Comparison of ENCODE assay signal across 8 mouse cellular contexts in the genomic region with DNA sequence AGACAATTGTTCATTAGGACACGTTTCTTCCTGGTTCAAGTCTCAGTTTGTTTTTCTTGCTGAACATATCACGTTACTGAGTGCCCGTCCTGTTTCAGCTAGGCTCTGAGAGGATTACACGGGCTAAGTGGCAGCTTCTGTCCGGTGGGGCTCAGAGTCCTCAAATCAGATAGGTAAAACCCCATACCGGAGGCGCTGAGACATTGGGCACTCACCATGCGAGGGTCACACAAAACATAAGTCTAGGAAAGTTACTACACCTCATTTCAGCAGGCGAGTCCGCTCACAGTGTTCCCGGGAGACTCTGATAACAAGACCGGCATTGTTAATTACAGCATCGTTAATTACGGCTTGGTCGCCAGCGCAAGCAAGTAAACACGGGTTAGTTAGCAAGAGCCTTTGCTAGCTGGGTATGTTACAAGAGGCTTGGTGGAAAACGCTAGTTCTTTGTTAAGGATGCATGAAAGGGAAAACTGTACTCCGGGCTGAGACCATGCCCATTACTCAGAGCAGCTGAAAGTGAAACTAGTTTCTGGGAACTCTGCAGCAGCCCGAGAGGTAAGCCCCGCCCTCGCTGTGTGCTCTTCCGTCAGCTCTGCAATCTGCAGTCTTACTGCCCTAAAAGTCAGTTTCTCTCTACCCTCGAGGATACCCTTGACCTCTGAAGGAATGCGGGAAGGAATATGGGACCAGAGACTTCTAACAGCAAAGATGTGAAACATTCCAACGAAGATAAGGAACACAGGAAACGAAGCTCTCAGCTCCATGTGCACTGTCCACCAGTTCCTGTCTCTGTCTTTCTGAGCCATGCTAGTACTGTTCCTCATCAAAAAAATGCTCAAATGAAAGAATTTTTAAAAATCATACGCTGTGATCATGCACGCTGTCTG. TPM values are rescaled to one million over a fixed set of nuclear protein-coding genes. Genes with fewer than 3 reads are reported as not detected.
DNase-seq lines count a peak whose midpoint lies in the region; ATAC-seq and TF ChIP-seq lines count a peak whose summit lies in the region.

No protein-coding gene starts in this region.

- H3K9me3 ChIP-seq in forebrain, embryonic 12.5 days, result no peaks in the 10 kb centered on the region
- H3K9me3 ChIP-seq in liver, postnatal 0 days (ENCODE audit: low read length), result no peaks in the 10 kb centered on the region
- H3K9me3 ChIP-seq in neural tube, embryonic 13.5 days, result no peaks in the 10 kb centered on the region

- TF ChIP-seq CTCF in liver, postnatal 0 days (IDR thresholded peaks at IDR 0.05; ENCODE audit: low read depth), result no peak

- TF ChIP-seq EP300 in liver, postnatal 0 days (IDR thresholded peaks at IDR 0.05; ENCODE audit: low read depth), result no peak; the same call in 1 of the 2 replicates

- H3K4me1 ChIP-seq in forebrain, embryonic 12.5 days, result peaks cover 2% of the 10 kb centered on the region; the same call in 1 of the 2 replicates
- H3K4me1 ChIP-seq in liver, postnatal 0 days (ENCODE audit: insufficient read depth), result no peaks in the 10 kb centered on the region
- peaks cover 4% of the 10 kb centered on the region for H3K4me1 ChIP-seq in neural tube, embryonic 13.5 days (replicated peaks)

- intact Hi-C loops in heart, postnatal 10 days (cut with DNase I), result loop anchor here (2.0 to 5.0 kb wide), 2 partner anchors 21 to 101 kb away; partner anchors contain the start of gene 4930453N24Rik

- peak overlapping the region; percentile 59 for H3K4me3 ChIP-seq in forebrain, embryonic 12.5 days (replicated peaks)
- H3K4me3 ChIP-seq in liver, postnatal 0 days (ENCODE audit: low read depth, low read length), result peak overlapping the region; percentile 71
- peak overlapping the region; percentile 47 for H3K4me3 ChIP-seq in neural tube, embryonic 13.5 days

- H3K27me3 ChIP-seq in forebrain, embryonic 12.5 days, result no peaks in the 10 kb centered on the region
- H3K27me3 ChIP-seq in liver, postnatal 0 days (ENCODE audit: insufficient read depth, low read length), result no peaks in the 10 kb centered on the region
- H3K27me3 ChIP-seq in neural tube, embryonic 13.5 days, result no peaks in the 10 kb centered on the region

- peak overlapping the region; percentile 68 for H3K9ac ChIP-seq in forebrain, embryonic 12.5 days
- peak overlapping the region; percentile 68 for H3K9ac ChIP-seq in liver, postnatal 0 days (replicated peaks)
- peak overlapping the region; percentile 60 for H3K9ac ChIP-seq in neural tube, embryonic 13.5 days

- DNase-seq in CD8-positive naive resting alpha-beta T cell, adult 2 months (ENCODE audit: low read depth in 2 of 2, low spot score in 2 of 2), result peak; percentile 55 to 68
- peak; percentile 72 for DNase-seq in c-Kit-positive CD71-positive TER-119-negative erythroid progenitor cells, embryonic 14.5 days (ENCODE audit: low read depth)
- peak; percentile 79 to 80 for DNase-seq in heart, postnatal 10 days
- peak; percentile 72 to 82 for DNase-seq in kidney, postnatal 4 days
- DNase-seq in liver, postnatal 0 days, result peak; percentile 74
- DNase-seq in telencephalon, adult 2 months (ENCODE audit: low read depth, low spot score), result peak; percentile 46

- H3K27ac ChIP-seq in forebrain, embryonic 12.5 days, result peak overlapping the region; percentile 83
- peak overlapping the region; percentile 93 for H3K27ac ChIP-seq in liver, postnatal 0 days (ENCODE audit: low read depth)
- peak overlapping the region; percentile 66 for H3K27ac ChIP-seq in neural tube, embryonic 13.5 days (replicated peaks)

- H3K36me3 ChIP-seq in forebrain, embryonic 12.5 days (replicated peaks), result no peaks in the 10 kb centered on the region
- H3K36me3 ChIP-seq in liver, postnatal 0 days (replicated peaks; ENCODE audit: insufficient read depth, low read length), result no peaks in the 10 kb centered on the region
- no peaks in the 10 kb centered on the region for H3K36me3 ChIP-seq in neural tube, embryonic 13.5 days

- 4% methylated on average over 29 of the region's 29 CpGs for WGBS in forebrain, embryonic 12.5 days
- WGBS in liver, postnatal 0 days (ENCODE audit: insufficient replicate concordance), result 1% methylated on average over 29 of the region's 29 CpGs
- WGBS in neural tube, embryonic 13.5 days, result 4% methylated on average over 29 of the region's 29 CpGs

- peak; percentile 92 for ATAC-seq in forebrain, embryonic 12.5 days (ENCODE audit: low FRiP score)
- ATAC-seq in liver, postnatal 0 days, result peak; percentile 96
- ATAC-seq in neural tube, embryonic 13.5 days (ENCODE audit: low read depth), result peak; percentile 93

- H3K4me2 ChIP-seq in forebrain, embryonic 12.5 days, result peak overlapping the region; percentile 62
- peak overlapping the region; percentile 78 for H3K4me2 ChIP-seq in liver, postnatal 0 days (ENCODE audit: low read depth, low read length)
- H3K4me2 ChIP-seq in neural tube, embryonic 13.5 days, result peak overlapping the region; percentile 73

RNA-seq across cellular contexts. Expression of gene Cggbp1, which starts 21.9 kb away (rescaled TPM):
- 118 and 131 TPM in 2 replicates for polyA plus RNA-seq in forebrain, embryonic 12.5 days (2016; fragmentation: Nextera tagmentation; extraction: Ambion mirVana)
- 10 to 100 TPM; 55.4 to 56.4 TPM for total RNA-seq in heart, postnatal 10 days (2021)
- 22.7 and 23.8 TPM in 2 replicates for polyA plus RNA-seq in liver, postnatal 0 days (2015; fragmentation: Nextera tagmentation; extraction: Ambion mirVana)
- polyA plus RNA-seq in neural tube, embryonic 13.5 days (2015; fragmentation: Nextera tagmentation; extraction: Ambion mirVana), result 65.3 and 74.1 TPM in 2 replicates

RNA-seq across cellular contexts. Expression of gene Zfp654, which starts 22.2 kb away (rescaled TPM):
- polyA plus RNA-seq in forebrain, embryonic 12.5 days (2016; fragmentation: Nextera tagmentation; extraction: Ambion mirVana), result 9.6 and 10.4 TPM in 2 replicates
- 10 to 100 TPM in 1 of 2 experiments, 1 to 10 TPM in 1; 9.9 to 10.2 TPM for total RNA-seq in heart, postnatal 10 days (2021)
- polyA plus RNA-seq in liver, postnatal 0 days (2015; fragmentation: Nextera tagmentation; extraction: Ambion mirVana), result 2.1 TPM in 2 replicates
- polyA plus RNA-seq in neural tube, embryonic 13.5 days (2015; fragmentation: Nextera tagmentation; extraction: Ambion mirVana), result 5.7 and 7.4 TPM in 2 replicates

Comparison
In these comparisons a context has a peak if more than half of its experiments do, and no peak if none do; other contexts are left out.
1. Peak in every context shown above with its lines: DNase-seq, ATAC-seq, H3K4me3 ChIP-seq and H3K27ac ChIP-seq.